Mouse (Mus musculus) left cerebral cortex, postnatal 25 days (tissue): ENCODE measurements around the gene Gm21900. TPM values are rescaled to one million over a fixed set of nuclear protein-coding genes. Genes with fewer than 3 reads are reported as not detected.
A peak's percentile ranks its signal among the peaks of the same experiment; 100 is the strongest.
"Not testable (repeated sequence)": the region's sequence is repeated elsewhere in the genome, so short reads cannot be mapped to it uniquely, and the experiment has no call there.

Experiments
- DNase-seq, 2 experiments: peaks; one replicate each; pipeline ENCODE4 v3.0.0; 2022; ENCODE audit warnings: low spot score in 2 of 2, mixed read lengths in 1 of 2
- intact Hi-C: fragments of 180-260 bp; cut with DNase I; formaldehyde crosslinking; loops from one replicate; pipeline ENCODE4 v1.15.1; 2025
- total RNA-seq, 2 experiments: library from RNA; stranded (reverse); gene quantifications; 2 replicates each; pipeline ENCODE4 v1.2.3; 2021

The Gm21900 gene
- not detected for total RNA-seq

GRCm38 (mm10) chrY:10616061-10616460 lies at the start of gene Gm21900:
Gene Gm21900, plus strand, starts transcription at chrY:10616361.
- DNase-seq, intact Hi-C loops: not testable (repeated sequence)

DNA sequence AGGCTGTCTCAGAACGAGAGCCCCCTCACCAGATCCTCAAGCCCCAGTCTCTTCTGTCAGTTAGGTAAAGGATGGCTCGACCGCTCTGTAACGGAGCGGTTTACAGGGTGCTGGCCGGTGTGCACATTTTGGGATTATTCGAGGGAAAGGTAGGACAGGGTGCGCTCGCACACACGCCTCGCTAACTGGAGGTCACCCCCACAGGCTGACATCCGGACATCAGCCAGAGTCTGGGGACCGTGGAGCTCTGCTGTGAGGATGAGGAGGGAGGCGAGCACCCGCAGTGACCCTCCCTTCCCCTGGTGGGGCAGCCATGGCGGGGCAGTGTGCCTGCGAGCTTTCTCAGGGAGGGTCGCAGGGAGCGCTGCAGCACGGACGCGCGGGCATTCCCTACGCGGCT lies 27.4 kb downstream of the Gm21900 start:
- DNase-seq = peak in 1 of 2 experiments; percentile 1
- intact Hi-C loops = not testable (repeated sequence)

Other genes with a start within 250 kb of the Gm21900 start
- not detected for gene Gm28510, start 203.6 kb upstream of the Gm21900 start, total RNA-seq
- gene Gm20737, start 80.3 kb upstream of the Gm21900 start, total RNA-seq = not detected
- not detected for gene Gm21775, start 62.9 kb upstream of the Gm21900 start, total RNA-seq
- gene Gm20777, start 136.1 kb downstream of the Gm21900 start, total RNA-seq = not detected